Mouse (Mus musculus) kidney, postnatal 4 days (tissue): ENCODE measurements around the gene Zfp710.

Source experiments
- DNase-seq, 2 experiments: peaks; one replicate each; pipeline ENCODE4 v3.0.0; 2021; ENCODE audit warnings: mixed read lengths in 2 of 2

Gene Zfp710

DNA sequence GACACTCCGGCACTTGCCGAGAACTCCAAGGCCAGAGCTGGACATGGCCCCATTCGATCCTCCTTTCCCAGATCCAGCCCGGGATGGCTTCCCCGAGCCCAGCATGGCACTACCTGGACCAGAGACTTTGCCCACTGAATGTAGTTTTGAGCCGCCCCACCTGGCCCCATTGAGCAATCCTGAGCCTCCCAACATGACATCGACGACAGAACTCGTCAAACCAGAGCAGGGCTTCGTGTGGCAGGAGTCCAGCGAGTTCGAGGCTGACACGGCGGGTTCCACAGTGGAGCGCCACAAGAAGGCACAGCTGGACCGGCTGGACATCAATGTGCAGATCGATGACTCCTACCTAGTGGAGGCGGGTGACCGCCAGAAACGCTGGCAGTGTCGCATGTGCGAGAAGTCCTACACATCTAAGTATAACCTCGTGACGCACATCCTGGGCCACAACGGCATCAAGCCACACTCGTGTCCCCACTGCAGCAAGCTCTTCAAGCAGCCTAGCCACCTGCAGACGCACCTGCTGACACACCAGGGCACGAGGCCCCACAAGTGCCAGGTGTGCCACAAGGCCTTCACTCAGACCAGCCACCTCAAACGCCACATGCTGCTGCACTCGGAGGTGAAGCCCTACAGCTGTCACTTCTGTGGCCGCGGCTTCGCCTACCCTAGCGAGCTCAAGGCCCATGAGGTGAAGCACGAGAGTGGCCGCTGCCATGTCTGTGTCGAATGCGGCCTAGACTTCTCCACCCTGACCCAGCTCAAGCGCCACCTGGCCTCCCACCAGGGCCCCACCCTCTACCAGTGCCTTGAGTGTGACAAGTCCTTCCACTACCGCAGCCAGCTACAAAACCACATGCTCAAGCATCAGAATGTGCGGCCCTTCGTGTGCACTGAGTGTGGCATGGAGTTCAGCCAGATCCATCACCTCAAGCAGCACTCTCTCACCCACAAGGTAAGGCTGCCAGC lies 57.3 kb downstream of the Zfp710 start:
- DNase-seq: no peak

DNA sequence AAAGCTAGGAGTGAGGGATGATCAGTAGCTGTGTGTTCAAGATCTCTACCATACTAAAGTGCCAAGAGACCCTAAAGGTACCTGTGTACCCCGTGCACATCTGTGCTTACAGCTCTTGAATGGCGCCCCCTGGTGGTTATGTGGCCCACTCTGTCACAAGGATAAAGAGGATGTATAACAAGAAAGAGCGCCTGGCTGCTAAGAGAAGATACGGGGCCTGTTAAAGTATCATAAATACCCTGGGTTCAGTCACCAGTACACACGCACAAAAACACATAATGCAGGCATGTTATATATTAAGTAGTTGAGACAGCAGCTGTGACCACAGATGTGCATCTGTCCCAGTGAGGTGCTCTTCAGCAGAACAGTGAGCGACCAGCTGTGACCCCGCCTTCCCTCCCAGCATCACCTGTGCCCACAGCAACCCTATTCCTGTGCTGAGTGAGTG lies 59.9 kb downstream of the Zfp710 start:
- DNase-seq: peak; percentile 86 to 88

DNA sequence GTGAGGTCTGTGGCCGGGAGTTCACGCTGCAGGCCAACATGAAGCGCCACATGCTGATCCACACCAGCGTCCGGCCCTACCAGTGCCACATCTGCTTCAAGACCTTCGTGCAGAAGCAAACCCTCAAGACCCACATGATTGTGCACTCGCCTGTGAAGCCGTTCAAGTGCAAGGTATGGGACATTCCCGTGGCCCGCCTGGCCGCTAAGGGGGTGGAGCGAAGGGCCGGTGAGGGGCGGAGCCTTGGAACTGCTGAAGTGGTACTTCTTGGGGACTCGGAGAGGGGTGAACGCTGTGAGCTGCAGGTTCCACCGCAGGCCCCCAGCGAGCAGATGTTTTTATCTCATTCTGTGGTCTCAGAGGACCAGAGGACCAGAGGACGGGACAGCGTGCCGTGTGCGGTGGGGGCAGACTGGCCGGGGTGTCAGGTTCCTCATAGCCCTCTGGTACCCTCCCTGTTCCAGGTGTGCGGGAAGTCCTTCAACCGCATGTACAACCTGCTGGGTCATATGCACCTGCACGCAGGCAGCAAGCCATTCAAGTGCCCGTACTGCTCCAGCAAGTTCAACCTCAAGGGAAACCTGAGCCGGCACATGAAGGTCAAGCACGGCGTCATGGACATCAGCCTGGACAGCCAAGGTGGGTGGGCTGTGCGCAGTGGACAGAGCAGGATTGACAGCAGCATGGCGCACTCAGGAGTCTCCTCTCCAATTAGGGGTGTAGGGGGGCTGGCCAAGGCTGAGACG lies 61.5 kb downstream of the Zfp710 start:
- peak; percentile 79 to 86 for DNase-seq

DNA sequence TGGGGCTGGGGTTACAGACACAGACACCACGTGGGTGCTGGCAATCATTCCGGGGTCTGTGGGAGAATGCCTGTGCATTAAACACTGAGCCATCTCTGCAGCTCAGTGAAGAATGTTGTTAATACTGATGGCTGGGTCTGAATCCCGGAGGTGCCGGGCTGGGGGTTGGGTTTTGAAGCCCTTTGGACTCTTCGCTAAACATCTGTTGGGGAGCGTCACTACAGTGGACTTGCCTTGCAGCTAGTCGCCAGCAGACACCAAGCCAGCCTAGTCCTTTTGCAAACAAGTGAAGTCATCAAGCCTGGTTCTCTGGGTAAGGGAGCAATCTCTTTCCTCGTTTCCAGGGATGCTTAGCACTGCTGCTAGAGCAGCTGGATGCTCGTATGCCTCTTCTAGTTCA lies 63.6 kb downstream of the Zfp710 start:
- DNase-seq: peak in 1 of 2 experiments; percentile 6

DNA sequence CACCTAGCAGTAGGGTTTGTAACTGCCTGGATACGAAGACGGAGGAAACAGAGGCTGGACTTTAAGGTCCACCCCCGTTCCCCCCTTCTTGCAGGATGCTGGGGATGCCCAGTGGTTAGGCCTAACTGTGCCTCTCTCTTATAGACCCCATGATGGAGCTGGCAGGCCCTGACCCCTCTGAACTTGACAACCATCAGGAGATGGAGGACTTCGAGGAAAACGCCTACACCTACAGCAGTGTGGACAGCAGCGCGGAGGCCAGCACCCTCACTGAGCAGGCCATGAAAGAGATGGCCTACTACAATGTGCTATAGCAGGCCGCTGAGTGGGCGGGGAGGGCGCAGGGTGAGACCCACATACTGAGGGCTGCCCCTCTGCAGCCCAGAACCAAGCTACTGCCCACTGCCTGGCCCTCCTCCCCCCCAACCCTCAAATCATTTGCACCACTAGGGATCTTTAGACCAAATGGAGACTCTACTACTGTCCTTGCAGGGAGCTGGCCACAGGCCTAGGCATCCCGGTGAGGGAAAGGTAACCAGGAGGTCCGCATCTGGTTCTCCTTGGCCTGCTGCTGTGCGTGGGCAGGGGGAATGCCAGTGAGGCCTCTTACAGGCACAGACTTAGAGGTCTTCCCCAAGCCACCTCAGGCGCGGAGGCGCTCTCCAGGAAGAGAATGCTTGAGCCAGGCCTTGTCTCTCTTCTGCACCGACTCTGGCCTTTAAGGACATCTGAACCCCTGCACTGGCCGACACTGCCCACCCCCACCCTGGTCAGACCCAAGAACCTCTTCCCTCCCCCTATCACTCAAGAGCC lies 65.8 kb downstream of the Zfp710 start:
- DNase-seq: peak in 1 of 2 experiments; percentile 15

DNA sequence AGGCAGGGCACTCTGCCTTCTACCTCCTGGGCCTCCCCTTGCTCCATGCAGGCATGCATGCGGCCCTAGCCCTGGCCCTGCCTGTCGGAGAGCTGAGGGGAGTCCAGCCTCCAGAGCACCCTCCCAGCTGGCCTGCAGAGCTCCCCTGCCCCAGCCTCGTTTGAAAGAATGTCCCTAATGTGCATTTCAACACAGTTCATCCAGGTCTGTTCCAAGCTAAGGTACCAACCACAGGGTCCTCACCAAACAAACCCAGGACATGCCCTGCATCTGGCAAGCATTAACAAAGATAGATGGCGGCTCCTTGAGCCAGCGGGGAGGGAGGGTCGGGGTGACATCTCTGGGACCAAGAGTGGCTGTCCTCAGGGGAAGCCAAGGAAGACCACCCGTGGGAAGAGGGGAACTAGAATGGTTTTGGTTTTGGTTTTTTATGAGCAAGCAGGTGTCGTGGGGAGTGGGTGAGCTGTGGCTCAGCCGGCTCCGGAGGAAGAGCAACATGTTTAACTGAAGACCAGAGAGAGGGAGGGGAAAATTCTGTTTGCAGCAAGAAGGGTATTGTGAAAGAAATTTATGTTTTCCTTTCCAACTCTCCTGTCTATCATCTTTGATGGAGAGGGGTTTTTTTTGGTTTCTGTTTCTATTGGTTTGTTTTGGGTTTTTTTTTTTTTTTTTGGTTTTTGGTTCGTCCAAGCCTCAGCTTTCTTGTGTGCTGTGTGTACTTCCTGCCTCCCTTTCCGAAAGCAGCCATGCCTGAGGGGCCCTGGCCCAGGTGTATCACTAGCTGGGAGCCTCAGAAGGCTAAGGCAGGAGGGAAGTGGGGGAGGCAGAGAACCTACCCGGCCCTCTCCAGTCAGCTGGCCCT lies 66.6 kb downstream of the Zfp710 start:
- peak in 1 of 2 experiments; percentile 9 for DNase-seq

DNA sequence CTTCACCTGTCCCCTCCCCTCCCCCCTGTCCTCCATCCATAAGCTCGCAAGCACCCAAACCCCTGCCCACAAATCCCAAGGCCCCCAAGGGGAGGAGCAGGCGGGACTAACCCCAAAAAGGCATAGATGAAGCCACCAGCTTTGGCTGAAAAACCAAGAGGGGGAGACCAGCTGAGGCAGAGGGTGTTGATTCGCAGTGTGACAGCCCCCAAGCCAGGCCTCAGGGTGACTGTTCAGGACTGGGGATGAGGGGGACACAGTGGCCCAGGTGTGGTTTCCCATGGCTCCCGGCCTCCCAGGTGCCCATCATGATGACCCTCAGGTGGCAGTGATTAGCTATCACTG lies 67.2 kb downstream of the Zfp710 start:
- no peak for DNase-seq

DNA sequence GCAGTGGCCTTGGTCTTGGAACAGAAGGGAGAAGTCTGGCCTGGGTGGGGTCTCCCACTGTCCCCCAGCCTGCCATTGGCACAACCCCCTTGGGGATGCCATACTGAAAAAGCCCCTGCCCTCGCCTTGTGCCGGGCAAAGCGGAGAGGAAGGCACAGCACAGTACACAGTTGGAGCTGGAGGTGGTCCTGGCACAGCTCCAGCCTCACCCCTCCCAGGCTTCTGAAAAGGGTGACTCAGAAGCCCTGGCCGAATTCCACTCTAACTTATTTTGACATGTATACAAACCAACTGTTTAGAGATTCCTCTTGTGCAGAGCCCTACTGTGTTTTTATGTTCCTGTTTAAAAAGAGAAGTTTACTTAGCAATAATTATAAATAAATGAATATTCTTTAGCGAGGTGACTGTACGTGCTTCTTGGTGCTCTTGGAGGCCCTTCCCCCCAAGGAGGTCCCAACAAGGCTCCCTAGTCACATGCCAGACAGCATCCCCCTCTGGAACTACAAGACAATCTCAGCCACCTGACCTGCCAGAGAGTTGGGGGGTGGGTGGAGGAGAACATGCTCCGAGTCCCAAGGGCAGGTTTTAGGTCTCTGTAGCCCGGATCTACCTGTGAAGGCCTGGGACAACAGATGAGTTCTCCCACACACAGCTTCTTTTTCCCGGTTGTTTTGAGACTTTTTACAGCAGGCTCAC lies 67.9 kb downstream of the Zfp710 start:
- DNase-seq: peak; percentile 77 to 83

DNA sequence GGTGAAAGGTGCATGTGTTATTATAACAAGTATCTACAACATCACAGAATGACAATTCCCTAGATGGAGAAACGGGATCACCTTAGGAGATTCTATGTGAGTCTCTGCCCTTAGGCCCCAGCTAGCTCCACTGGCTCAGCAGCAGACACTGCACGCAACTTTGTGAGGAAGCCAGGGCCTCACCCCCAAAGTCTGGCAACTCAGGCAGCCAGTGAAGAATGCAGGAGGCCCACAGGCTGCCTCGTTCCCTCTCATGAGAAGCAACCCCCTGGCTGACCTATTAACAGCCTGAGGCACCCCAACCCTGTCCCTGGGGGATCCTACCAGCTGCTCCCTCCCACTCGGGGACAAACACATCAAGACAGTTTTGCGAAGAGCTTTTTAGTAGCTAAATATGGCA lies 69.9 kb downstream of the Zfp710 start:
- DNase-seq: no peak

DNA sequence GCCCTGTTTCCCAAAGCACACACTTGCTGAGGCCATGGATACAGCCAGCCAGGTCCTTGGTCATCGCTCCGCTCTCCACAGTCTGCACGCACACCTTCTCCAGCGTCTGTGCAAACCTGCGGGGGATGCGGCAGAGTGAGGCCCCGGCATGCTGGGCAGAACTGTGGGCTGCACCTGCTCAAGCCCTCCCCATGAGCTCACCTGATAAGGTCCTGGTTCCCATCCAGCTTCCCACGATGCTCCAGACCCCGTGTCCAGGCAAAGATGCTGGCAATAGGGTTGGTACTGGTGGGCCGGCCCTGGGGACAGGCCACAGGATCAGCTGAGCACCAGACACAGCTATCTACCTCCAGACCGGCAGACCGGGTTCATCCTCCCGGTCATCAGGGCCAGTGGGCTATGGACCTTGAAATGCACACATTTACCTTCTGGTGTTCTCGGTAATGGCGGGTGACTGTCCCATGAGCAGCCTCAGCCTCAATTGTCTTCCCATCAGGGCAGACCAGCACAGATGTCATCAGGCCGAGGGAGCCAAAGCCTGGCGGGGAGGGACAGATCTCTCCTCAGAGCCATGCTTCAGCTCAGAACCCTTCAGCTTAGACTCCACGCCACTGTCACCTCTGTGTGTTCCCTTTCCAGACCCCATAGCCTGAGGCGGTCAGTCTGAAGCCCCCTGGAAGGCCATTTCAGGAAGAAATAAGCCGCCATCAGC lies 71.1 kb downstream of the Zfp710 start:
- no peak for DNase-seq

DNA sequence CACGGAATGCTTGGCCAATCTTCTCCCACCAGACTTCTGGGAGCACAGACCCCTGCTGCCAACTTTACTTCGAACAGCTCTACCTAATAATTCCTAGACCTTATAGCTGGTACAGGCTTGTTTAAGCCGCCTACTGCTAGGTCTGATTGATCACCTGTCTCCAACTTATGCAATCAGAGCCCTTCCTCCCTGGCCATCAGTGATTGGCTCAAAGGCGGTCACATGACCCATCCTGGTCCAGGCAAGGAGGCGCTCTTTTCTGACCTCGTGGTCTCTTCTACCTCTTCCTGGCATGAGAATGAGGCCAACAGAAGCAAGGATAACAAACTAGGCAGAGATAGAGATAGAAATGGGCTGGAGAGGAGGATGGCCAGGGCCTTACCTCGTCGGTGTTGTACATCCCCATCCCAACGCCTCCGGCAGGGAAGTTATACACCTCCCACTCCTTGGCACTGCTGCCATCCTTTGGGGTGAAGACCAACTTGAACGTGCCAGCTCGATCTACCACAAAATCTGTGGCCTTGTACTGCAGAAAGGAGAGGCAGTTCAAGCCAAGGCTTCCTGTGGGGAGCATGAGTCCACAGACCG lies 73.9 kb downstream of the Zfp710 start:
- no peak for DNase-seq

DNA sequence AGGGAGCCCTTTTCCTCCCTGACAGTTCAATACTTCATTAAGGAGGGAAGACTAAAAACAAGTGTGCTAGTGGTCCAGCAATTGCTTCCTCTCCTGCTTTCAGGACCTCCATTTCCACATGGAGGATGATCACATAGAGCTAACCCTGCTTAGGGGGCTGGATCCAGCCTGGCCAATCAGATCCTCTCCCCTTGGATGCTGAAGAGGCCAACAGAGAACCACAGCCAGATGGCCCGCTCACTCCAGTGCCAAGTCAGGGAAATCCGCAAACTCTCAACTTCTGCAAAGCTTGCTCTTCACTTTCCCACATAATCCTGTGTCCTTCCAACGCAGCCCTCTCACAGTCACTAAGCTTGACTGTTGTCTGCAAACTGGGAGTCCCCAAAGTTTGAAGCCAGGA lies 78.7 kb downstream of the Zfp710 start:
- no peak for DNase-seq

DNA sequence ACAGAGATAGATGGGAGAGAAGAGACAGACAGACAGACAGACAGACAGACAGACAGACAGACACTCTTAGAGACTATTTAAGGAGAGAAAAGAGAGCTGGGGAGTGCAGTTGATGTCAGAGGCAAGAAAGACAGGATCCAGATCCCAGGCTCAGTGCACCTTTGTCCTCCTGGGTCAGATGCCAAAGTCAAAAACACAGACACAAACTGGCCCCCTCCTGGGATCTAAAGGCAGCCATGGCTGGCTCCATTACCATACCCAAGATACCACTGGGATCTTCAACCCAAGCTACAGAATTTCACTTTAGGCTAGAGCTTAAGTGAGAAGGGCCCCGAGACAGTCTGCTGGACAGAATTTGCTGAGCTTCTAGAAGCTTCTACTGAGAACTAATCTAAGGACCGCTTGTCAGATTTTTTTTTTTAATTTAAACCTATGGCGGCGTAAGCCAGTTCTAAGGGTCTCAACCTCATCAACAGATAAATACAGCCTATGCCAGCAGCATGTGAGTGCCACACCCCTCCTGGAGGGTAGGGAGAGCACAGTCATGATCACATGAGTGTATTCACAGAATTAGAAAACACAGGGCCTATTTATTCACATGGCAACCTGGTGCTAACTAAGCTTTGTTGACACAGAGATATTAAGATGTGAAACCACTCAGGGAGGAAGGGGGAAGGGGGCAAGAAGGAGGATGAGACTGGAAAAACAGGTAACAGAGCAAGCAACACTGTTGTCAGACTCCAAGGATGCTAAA lies 81.2 kb downstream of the Zfp710 start:
- DNase-seq: no peak

DNA sequence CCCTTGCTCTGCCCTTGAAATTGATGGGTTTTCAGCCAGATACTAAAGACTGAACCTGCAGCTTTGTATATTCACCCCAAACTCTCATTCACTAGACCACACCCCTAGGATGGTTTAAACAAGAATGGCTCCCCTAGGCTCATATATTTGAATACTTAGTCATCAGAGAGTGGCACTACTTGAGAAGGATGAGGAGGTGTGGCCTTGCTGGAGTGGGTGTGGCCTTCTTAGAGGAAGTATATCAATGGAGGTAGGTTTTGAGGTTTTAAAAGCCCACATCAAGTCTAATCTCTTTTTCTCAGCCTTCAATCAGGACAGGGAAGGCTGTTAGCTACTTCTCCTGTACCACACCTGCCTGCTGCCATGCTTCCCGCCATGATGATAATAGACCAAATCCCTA lies 81.8 kb downstream of the Zfp710 start:
- DNase-seq: no peak

DNA sequence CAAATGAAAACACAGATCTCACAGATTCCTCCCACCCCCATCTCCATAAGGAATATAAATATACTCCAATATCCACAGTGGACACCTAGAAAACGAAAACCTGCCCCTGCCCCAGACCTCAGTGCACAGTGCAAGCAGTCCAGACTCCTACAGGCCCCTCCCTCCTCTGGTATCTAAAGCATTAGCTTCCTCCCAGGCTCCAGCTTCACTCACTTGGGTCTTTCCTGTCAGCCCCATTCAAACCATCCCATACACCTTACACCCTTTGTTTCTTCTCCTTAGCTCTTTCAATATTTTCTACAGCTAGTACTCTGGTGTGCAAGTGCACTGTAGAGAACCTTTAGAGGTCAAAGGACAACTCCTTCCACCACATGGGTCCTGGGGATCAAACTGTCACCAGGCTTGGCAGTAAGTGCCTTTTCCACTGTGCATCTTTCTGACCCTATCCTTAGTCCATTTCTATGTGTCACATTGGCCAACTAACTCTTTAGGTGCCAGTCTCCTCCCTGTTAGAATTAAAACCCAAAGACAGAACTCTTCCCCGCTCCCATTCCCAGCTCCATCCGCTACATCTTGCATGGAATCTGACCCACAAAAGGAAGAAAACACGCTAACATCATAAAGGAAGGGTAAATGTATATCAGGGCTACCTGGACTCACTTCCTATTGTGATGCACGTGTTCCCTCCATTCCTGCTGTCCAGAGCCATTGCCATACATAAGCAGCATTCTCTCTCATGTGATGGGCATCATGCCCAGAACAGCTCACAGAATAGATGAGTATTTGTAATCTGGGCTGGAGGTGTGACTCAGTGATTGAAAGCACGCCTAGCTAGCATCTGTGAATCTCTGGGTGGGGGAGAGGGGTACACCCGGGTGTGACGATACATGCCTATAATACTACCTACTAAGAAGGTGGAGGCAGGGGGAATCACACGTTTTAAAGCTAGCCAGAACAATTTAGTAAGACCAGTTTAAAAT lies 86.7 kb downstream of the Zfp710 start:
- DNase-seq: no peak

DNA sequence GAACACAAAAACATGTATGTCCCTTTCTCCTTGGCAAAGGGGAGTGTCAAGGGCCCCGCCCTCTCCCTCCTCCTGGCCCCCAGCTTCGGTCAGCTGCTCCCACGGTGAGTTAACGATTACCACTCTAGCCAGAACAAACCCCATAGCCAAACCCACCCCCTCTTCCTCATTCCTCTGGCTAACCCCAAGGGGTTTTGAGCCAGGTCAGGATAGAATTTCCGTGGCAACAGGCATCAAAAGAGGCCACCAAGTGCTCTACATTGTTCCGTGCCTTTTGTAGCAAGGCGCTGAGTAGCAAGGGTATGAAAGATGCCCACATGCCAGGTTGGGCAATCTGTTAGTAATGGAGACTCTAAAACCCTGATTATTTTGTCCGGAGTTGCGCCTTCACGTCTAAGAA lies 89.4 kb downstream of the Zfp710 start:
- DNase-seq: peak; percentile 65 to 81

DNA sequence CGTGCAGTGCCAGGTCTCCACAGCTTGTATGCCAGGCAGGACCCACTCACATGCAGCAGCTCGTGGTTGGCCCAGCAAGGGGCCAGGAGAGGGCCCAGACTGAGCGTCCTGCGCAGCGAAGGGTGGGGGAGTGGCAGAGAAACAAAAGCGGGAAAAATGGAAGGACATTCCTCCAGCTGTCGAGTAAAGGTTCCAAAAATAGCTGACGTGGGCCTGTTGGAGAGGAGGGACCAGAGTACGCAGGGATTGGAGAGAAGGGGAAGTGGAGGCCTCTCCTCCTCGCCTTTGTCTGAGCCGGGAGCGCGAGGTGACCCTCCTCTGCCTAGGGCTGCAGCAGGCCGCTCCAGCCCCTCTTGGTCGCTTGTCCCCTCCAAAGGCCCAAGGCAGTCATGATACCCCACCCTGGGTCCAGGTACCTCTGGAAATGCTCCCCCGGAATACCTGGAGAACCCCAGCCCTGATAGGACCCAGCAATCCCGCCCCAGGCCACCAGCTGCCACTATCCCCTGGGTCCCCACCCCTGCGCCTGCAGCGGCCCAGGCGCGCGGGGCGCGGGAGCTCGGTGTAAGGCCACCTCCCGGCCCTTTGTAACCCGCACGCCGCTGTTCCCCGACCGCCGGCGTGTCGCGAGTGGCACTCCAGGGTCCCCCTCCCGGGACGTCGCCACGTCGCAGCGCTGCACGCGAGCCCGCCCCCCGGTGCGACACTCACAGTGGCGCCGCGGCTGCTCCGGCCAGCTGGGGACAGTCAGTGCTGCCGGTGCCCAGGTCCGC lies 90.0 kb downstream of the Zfp710 start:
- peak; percentile 77 to 84 for DNase-seq

DNA sequence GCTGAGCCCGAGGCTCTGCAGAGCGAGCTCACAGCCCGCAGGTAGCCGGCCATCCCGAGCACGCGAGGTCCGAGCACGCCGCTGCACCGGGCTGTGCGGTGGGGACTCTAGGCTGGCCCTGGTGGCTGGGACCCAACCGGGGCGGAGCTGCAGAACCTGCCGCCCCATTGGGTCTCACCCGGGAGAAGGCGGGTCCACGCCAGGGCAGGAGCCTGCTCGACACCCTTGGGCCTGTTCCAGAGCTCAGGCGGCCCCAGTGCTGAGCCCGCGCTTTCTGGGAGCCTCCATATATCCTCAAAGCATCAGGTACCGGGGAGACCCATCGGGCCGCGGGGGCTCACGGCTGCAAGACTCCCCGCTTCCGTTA lies 90.6 kb downstream of the Zfp710 start, which contains the start of gene Idh2:
Idh2 (minus strand) TSS at position 169 of the 367 bp plus-strand sequence.
- peak; percentile 93 to 96 for DNase-seq
